ENCODE assay signal across 19 mouse cellular contexts in genomic region chr17:43174860-43175259, GRCm38 (mm10).
A peak's percentile ranks its signal among the peaks of the same experiment; 100 is the strongest.
DNase-seq lines count a peak whose midpoint lies in the region; ATAC-seq and TF ChIP-seq lines count a peak whose summit lies in the region.
"Had no signal": no experiment of that assay in that cellular context is flagged by ENCODE, and none has a peak within 500 bp of the region (broad histone marks: within the 10 kb centered on the region; RNA-seq: fewer than 3 reads in every experiment).

No protein-coding gene starts in this region.

- H3K4me1 ChIP-seq in intestine, embryonic 15.5 days (replicated peaks): no peaks in the 10 kb centered on the region
- H3K4me1 ChIP-seq in intestine, postnatal 0 days (replicated peaks; ENCODE audit: control insufficient read depth, insufficient read depth, low read length): no peaks in the 10 kb centered on the region
- H3K4me1 ChIP-seq in stomach, embryonic 15.5 days: no peaks in the 10 kb centered on the region
- H3K4me1 ChIP-seq in stomach, postnatal 0 days (replicated peaks; ENCODE audit: control insufficient read depth, insufficient read depth): no peaks in the 10 kb centered on the region
- H3K4me1 ChIP-seq: embryonic facial prominence, embryonic 10.5 days; embryonic facial prominence, embryonic 12.5 days; forebrain, embryonic 13.5 days; forebrain, embryonic 15.5 days had no signal

- H3K9me3 ChIP-seq in intestine, embryonic 15.5 days: no peaks in the 10 kb centered on the region
- no peaks in the 10 kb centered on the region for H3K9me3 ChIP-seq in intestine, postnatal 0 days (ENCODE audit: control insufficient read depth)
- H3K9me3 ChIP-seq in stomach, embryonic 15.5 days: no peaks in the 10 kb centered on the region
- no peaks in the 10 kb centered on the region for H3K9me3 ChIP-seq in stomach, postnatal 0 days (ENCODE audit: control insufficient read depth, low read length)
- H3K9me3 ChIP-seq: embryonic facial prominence, embryonic 10.5 days; embryonic facial prominence, embryonic 12.5 days; forebrain, embryonic 13.5 days; forebrain, embryonic 15.5 days had no signal

- no peaks in the 10 kb centered on the region for H3K27me3 ChIP-seq in intestine, embryonic 15.5 days (replicated peaks)
- no peaks in the 10 kb centered on the region for H3K27me3 ChIP-seq in intestine, postnatal 0 days (replicated peaks; ENCODE audit: control insufficient read depth, insufficient read depth, low read length)
- no peaks in the 10 kb centered on the region for H3K27me3 ChIP-seq in stomach, embryonic 15.5 days (replicated peaks)
- no peaks in the 10 kb centered on the region for H3K27me3 ChIP-seq in stomach, postnatal 0 days (ENCODE audit: control insufficient read depth, insufficient read depth, low read length)
- H3K27me3 ChIP-seq: embryonic facial prominence, embryonic 12.5 days; forebrain, embryonic 13.5 days; forebrain, embryonic 15.5 days had no signal

- no peak overlapping the region for H3K9ac ChIP-seq in intestine, embryonic 15.5 days
- no peak overlapping the region for H3K9ac ChIP-seq in intestine, postnatal 0 days (ENCODE audit: low read depth, low read length)
- H3K9ac ChIP-seq in stomach, embryonic 15.5 days: no peak overlapping the region
- no peak overlapping the region for H3K9ac ChIP-seq in stomach, postnatal 0 days (ENCODE audit: low read length)
- H3K9ac ChIP-seq: embryonic facial prominence, embryonic 12.5 days; forebrain, embryonic 13.5 days; forebrain, embryonic 15.5 days had no signal

- H3K4me2 ChIP-seq in intestine, embryonic 15.5 days (replicated peaks): no peak overlapping the region
- no peak overlapping the region for H3K4me2 ChIP-seq in intestine, postnatal 0 days (replicated peaks; ENCODE audit: low read depth)
- H3K4me2 ChIP-seq in stomach, embryonic 15.5 days: no peak overlapping the region
- H3K4me2 ChIP-seq in stomach, postnatal 0 days (replicated peaks; ENCODE audit: low read depth): no peak overlapping the region
- H3K4me2 ChIP-seq: embryonic facial prominence, embryonic 12.5 days; forebrain, embryonic 13.5 days; forebrain, embryonic 15.5 days had no signal

- no peaks in the 10 kb centered on the region for H3K36me3 ChIP-seq in intestine, embryonic 15.5 days
- no peaks in the 10 kb centered on the region for H3K36me3 ChIP-seq in intestine, postnatal 0 days (ENCODE audit: control insufficient read depth, insufficient read depth)
- no peaks in the 10 kb centered on the region for H3K36me3 ChIP-seq in stomach, embryonic 15.5 days
- no peaks in the 10 kb centered on the region for H3K36me3 ChIP-seq in stomach, postnatal 0 days (ENCODE audit: control insufficient read depth, insufficient read depth, low read length)
- H3K36me3 ChIP-seq: embryonic facial prominence, embryonic 10.5 days; embryonic facial prominence, embryonic 12.5 days; forebrain, embryonic 15.5 days had no signal

- no peak for DNase-seq in stomach, postnatal 0 days (ENCODE audit: low spot score)
- DNase-seq in urinary bladder, postnatal 25 days (ENCODE audit: low spot score): no peak
- no peak for DNase-seq in spleen, adult 18-20 months
- DNase-seq: adrenal gland, adult 2 months; adrenal gland, postnatal 10 days; adrenal gland, postnatal 25 days; cerebellum, adult 11 months; cerebellum, adult 18-20 months; cerebellum, adult 8-10 months; cerebellum, adult 9-11 months; cerebellum, postnatal 14 days; cerebellum, postnatal 36 days had no signal

- peak; percentile 69 for ATAC-seq in intestine, embryonic 15.5 days
- ATAC-seq in intestine, postnatal 0 days: no peak
- ATAC-seq in stomach, embryonic 15.5 days (ENCODE audit: insufficient read depth, low FRiP score, low read depth): 0 out of 2 replicates have a peak, but pooled peaks have one; percentile 36
- ATAC-seq in stomach, postnatal 0 days (ENCODE audit: low FRiP score, low TSS enrichment): peak; percentile 39; the same call in 1 of the 2 replicates
- ATAC-seq: forebrain, embryonic 13.5 days; forebrain, embryonic 15.5 days had no signal

- H3K4me3 ChIP-seq in intestine, embryonic 15.5 days (replicated peaks): no peak overlapping the region
- H3K4me3 ChIP-seq in intestine, postnatal 0 days (ENCODE audit: low read depth, low read length): no peak overlapping the region
- no peak overlapping the region for H3K4me3 ChIP-seq in stomach, embryonic 15.5 days (replicated peaks)
- H3K4me3 ChIP-seq in stomach, postnatal 0 days (ENCODE audit: low read depth, low read length): no peak overlapping the region
- H3K4me3 ChIP-seq: embryonic facial prominence, embryonic 10.5 days; embryonic facial prominence, embryonic 12.5 days; forebrain, embryonic 13.5 days; forebrain, embryonic 15.5 days had no signal

- 56% methylated on average over 1 of the region's 1 CpGs for WGBS in intestine, embryonic 15.5 days
- 28% methylated on average over 1 of the region's 1 CpGs for WGBS in intestine, postnatal 0 days
- WGBS in stomach, embryonic 15.5 days: 65% methylated on average over 1 of the region's 1 CpGs
- 61% methylated on average over 1 of the region's 1 CpGs for WGBS in stomach, postnatal 0 days

- TF ChIP-seq CTCF in intestine, postnatal 0 days (IDR thresholded peaks at IDR 0.05; ENCODE audit: low read depth): no peak
- no peak for TF ChIP-seq CTCF in stomach, postnatal 0 days (IDR thresholded peaks at IDR 0.05; ENCODE audit: low read depth)

- no peak overlapping the region for H3K27ac ChIP-seq in intestine, embryonic 15.5 days
- H3K27ac ChIP-seq in intestine, postnatal 0 days (ENCODE audit: low read depth, low read length): no peak overlapping the region
- no peak overlapping the region for H3K27ac ChIP-seq in stomach, embryonic 15.5 days
- no peak overlapping the region for H3K27ac ChIP-seq in stomach, postnatal 0 days (replicated peaks)
- H3K27ac ChIP-seq: embryonic facial prominence, embryonic 10.5 days; embryonic facial prominence, embryonic 12.5 days; forebrain, embryonic 13.5 days; forebrain, embryonic 15.5 days had no signal

- TF ChIP-seq EP300 in stomach, postnatal 0 days (optimal IDR thresholded peaks at IDR 0.05): no peak
